Mouse (Mus musculus) thymus, adult 2 months (tissue): Measurements from ENCODE around the gene Dlg1.

Experiments used
- CTCF ChIP-seq: fragments of 200-500 bp; IDR thresholded peaks from 2 replicates; pipeline ENCODE4 v1.5.1; 2012; ENCODE audit warnings: mild to moderate bottlenecking, control low read depth, low read length, moderate library complexity, borderline replicate concordance; ENCODE audit not compliant: control insufficient read depth, poor library complexity, insufficient read depth; ENCODE audit errors: extremely low read depth
- POLR2A ChIP-seq: fragments of 200-500 bp; IDR thresholded peaks from 2 replicates; pipeline ENCODE4 v1.6.1; 2012; ENCODE audit warnings: mild to moderate bottlenecking, low read length, control low read depth, moderate library complexity; ENCODE audit not compliant: control insufficient read depth, poor library complexity, insufficient read depth; ENCODE audit errors: extremely low read depth

GRCm38 (mm10) chr16:31901886-31902285 is 238.6 kb downstream of the Dlg1 start:
- TF ChIP-seq POLR2A (no peak), CTCF (no peak)
